9 mouse cellular contexts compared by ENCODE assay signal in the genomic region with DNA sequence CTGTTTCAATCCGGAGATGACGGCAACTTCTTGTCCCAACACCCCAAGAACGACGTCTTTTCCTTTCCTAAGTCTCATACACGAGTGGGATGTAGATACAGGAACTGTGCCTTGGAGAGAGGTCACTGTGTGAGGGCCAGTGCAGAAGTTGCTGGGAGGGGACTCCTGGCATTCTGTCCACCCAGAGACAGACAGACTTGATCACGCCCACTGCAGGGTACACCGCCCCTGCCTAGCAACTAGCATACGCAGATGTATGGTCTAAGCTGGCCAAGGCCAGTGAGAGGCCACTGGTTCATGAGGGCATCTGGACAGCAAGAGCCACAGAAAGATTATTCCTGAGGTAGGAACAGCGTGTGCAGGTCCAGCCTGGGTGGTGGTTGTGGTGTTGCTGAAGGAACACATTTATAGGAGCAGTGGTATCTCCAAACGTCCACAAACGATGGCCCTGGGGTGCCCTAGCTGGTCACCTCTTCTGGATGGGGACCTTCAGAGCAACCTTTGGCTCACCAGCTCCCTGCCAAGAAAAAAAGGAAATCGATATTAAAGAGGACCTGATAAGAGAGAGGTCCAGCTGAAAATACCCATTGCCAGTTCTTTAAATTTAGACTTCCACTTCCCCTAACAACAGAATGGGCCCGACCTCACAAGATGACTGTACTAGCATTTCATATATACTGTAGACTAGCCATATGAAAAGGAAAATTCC. TPM values are rescaled to one million over a fixed set of nuclear protein-coding genes. Genes with fewer than 3 reads are reported as not detected.
DNase-seq lines count a peak whose midpoint lies in the region; ATAC-seq and TF ChIP-seq lines count a peak whose summit lies in the region.
"Had no signal": no experiment of that assay in that cellular context is flagged by ENCODE, and none has a peak within 500 bp of the region (broad histone marks: within the 10 kb centered on the region; RNA-seq: fewer than 3 reads in every experiment).

No protein-coding gene starts in this region.

- no peaks in the 10 kb centered on the region for H3K36me3 ChIP-seq in hindbrain, embryonic 14.5 days (replicated peaks; ENCODE audit: control insufficient read depth, insufficient read depth)
- H3K36me3 ChIP-seq in liver, embryonic 15.5 days (replicated peaks) = no peaks in the 10 kb centered on the region
- no peaks in the 10 kb centered on the region for H3K36me3 ChIP-seq in stomach, embryonic 16.5 days (ENCODE audit: control insufficient read depth, insufficient read depth, low read length)

- TF ChIP-seq CTCF in cortical plate, adult 2 months (IDR thresholded peaks at IDR 0.05; ENCODE audit: extremely low read depth, insufficient read depth, low read length) = no peak

- peak overlapping the region; percentile 23 for H3K4me3 ChIP-seq in cortical plate, adult 2 months (ENCODE audit: insufficient read depth, low read length)
- peak overlapping the region; percentile 49 for H3K4me3 ChIP-seq in hindbrain, embryonic 14.5 days (replicated peaks; ENCODE audit: low read length)
- H3K4me3 ChIP-seq in liver, embryonic 15.5 days (replicated peaks) = peak overlapping the region; percentile 56; the same call in 1 of the 2 replicates
- H3K4me3 ChIP-seq in stomach, embryonic 16.5 days (replicated peaks; ENCODE audit: low read length) = peak overlapping the region; percentile 64

- H3K4me1 ChIP-seq in cortical plate, adult 2 months (ENCODE audit: control insufficient read depth, insufficient read depth, low read length) = no peaks in the 10 kb centered on the region
- H3K4me1 ChIP-seq in hindbrain, embryonic 14.5 days (replicated peaks; ENCODE audit: control insufficient read depth, insufficient read depth, low read length) = peaks cover 13% of the 10 kb centered on the region; the same call in 1 of the 2 replicates
- H3K4me1 ChIP-seq in liver, embryonic 15.5 days (replicated peaks) = peaks cover 13% of the 10 kb centered on the region
- peaks cover 10% of the 10 kb centered on the region; the same call in 1 of the 2 replicates for H3K4me1 ChIP-seq in stomach, embryonic 16.5 days (ENCODE audit: control insufficient read depth, insufficient read depth, low read length)

- H3K4me2 ChIP-seq in hindbrain, embryonic 14.5 days (replicated peaks) = peak overlapping the region; percentile 88
- H3K4me2 ChIP-seq in liver, embryonic 15.5 days = peak overlapping the region; percentile 75
- peak overlapping the region; percentile 82 for H3K4me2 ChIP-seq in stomach, embryonic 16.5 days (ENCODE audit: low read depth, low read length)

- no peaks in the 10 kb centered on the region for H3K9me3 ChIP-seq in hindbrain, embryonic 14.5 days (ENCODE audit: control insufficient read depth, low read length)
- no peaks in the 10 kb centered on the region for H3K9me3 ChIP-seq in liver, embryonic 15.5 days (replicated peaks)
- H3K9me3 ChIP-seq in stomach, embryonic 16.5 days (replicated peaks; ENCODE audit: control insufficient read depth, low read length) = no peaks in the 10 kb centered on the region

- H3K27me3 ChIP-seq in hindbrain, embryonic 14.5 days (ENCODE audit: control insufficient read depth, insufficient read depth, low read length) = no peaks in the 10 kb centered on the region
- H3K27me3 ChIP-seq in liver, embryonic 15.5 days = peaks cover 18% of the 10 kb centered on the region
- no peaks in the 10 kb centered on the region for H3K27me3 ChIP-seq in stomach, embryonic 16.5 days (ENCODE audit: control insufficient read depth, insufficient read depth, low read length)

- no peak overlapping the region for H3K27ac ChIP-seq in cortical plate, adult 2 months (ENCODE audit: insufficient read depth, low read length)
- H3K27ac ChIP-seq in hindbrain, embryonic 14.5 days = 0 out of 2 replicates have a peak overlapping the region, but pooled peaks have one; percentile 26
- no peak overlapping the region for H3K27ac ChIP-seq in liver, embryonic 15.5 days (replicated peaks)
- H3K27ac ChIP-seq in stomach, embryonic 16.5 days (ENCODE audit: low read length) = no peak overlapping the region

- peak; percentile 34; the same call in 1 of the 2 replicates for ATAC-seq in hindbrain, embryonic 14.5 days (ENCODE audit: low FRiP score)
- ATAC-seq in liver, embryonic 15.5 days (ENCODE audit: insufficient read depth) = peak; percentile 43
- ATAC-seq in stomach, embryonic 16.5 days (ENCODE audit: insufficient read depth, low FRiP score) = peak; percentile 26; the same call in 1 of the 2 replicates

- TF ChIP-seq POLR2A in cortical plate, adult 2 months (IDR thresholded peaks at IDR 0.05; ENCODE audit: extremely low read depth, insufficient read depth, low read length) = no peak

- 43% methylated on average over 13 of the region's 13 CpGs for WGBS in hindbrain, embryonic 14.5 days
- WGBS in liver, embryonic 15.5 days (ENCODE audit: insufficient replicate concordance) = 27% methylated on average over 13 of the region's 13 CpGs
- 34% methylated on average over 13 of the region's 13 CpGs for WGBS in stomach, embryonic 16.5 days

- DNase-seq in layer of hippocampus, adult 9-11 months = peak; percentile 47
- no peak for DNase-seq in layer of hippocampus, postnatal 25 days (ENCODE audit: extremely low spot score in 1 of 2, low spot score in 1 of 2)
- DNase-seq in hindbrain, embryonic 14.5 days (ENCODE audit: low spot score) = no peak
- no peak for DNase-seq in adrenal gland, adult 8-10 months
- no peak for DNase-seq in T-cell, adult 2 months (ENCODE audit: low spot score)

- peak overlapping the region; percentile 70 for H3K9ac ChIP-seq in hindbrain, embryonic 14.5 days
- H3K9ac ChIP-seq in liver, embryonic 15.5 days = no peak overlapping the region
- peak overlapping the region; percentile 65 for H3K9ac ChIP-seq in stomach, embryonic 16.5 days (ENCODE audit: low read length)

RNA-seq across cellular contexts. Expression of a gene that starts 0.6 kb away (rescaled TPM):
- total RNA-seq in layer of hippocampus, postnatal 25 days (2021) = 1 to 10 TPM; 1.0 to 1.4 TPM
- polyA plus RNA-seq in cortical plate, adult 2 months (2012; rRNA removed) = 1.3 and 1.8 TPM in 2 replicates
- 0.72 and 1.0 TPM in 2 replicates for polyA plus RNA-seq in hindbrain, embryonic 14.5 days (2014; fragmentation: Nextera tagmentation; extraction: Ambion mirVana)
- polyA plus RNA-seq in liver, embryonic 15.5 days (2015; fragmentation: Nextera tagmentation; extraction: Ambion mirVana) = not detected in 2 replicates
- 0.24 and 0.34 TPM in 2 replicates for polyA plus RNA-seq in stomach, embryonic 16.5 days (2015; fragmentation: Nextera tagmentation; extraction: Ambion mirVana)
- 1 to 10 TPM in 1 of 4 experiments, under 1 TPM in 2, not detected in 1; 0.31 to 1.1 (median 0.83) TPM for total RNA-seq in adrenal gland, adult 8-10 months (2022)

RNA-seq across cellular contexts. Expression of a gene that starts 13.2 kb away (rescaled TPM):
- total RNA-seq in layer of hippocampus, postnatal 25 days (2021) = 1 to 10 TPM; 3.3 to 3.4 TPM
- polyA plus RNA-seq in cortical plate, adult 2 months (2012; rRNA removed) = 6.2 and 6.5 TPM in 2 replicates
- polyA plus RNA-seq in hindbrain, embryonic 14.5 days (2014; fragmentation: Nextera tagmentation; extraction: Ambion mirVana) = 2.7 and 2.9 TPM in 2 replicates
- 1.1 and 1.3 TPM in 2 replicates for polyA plus RNA-seq in liver, embryonic 15.5 days (2015; fragmentation: Nextera tagmentation; extraction: Ambion mirVana)
- 3.0 and 4.1 TPM in 2 replicates for polyA plus RNA-seq in stomach, embryonic 16.5 days (2015; fragmentation: Nextera tagmentation; extraction: Ambion mirVana)
- 1 to 10 TPM; 1.8 to 5.9 (median 4.4) TPM for total RNA-seq in adrenal gland, adult 8-10 months (2022)

RNA-seq across cellular contexts. Expression of a gene that starts 35.6 kb away (rescaled TPM):
- not detected for total RNA-seq in layer of hippocampus, postnatal 25 days (2021)
- 0.08 TPM in 1 of 2 replicates, not detected in the other for polyA plus RNA-seq in cortical plate, adult 2 months (2012; rRNA removed)
- polyA plus RNA-seq in hindbrain, embryonic 14.5 days (2014; fragmentation: Nextera tagmentation; extraction: Ambion mirVana) = not detected in 2 replicates
- polyA plus RNA-seq in liver, embryonic 15.5 days (2015; fragmentation: Nextera tagmentation; extraction: Ambion mirVana) = not detected in 2 replicates
- polyA plus RNA-seq in stomach, embryonic 16.5 days (2015; fragmentation: Nextera tagmentation; extraction: Ambion mirVana) = not detected in 2 replicates
- not detected for total RNA-seq in adrenal gland, adult 8-10 months (2022)
- total RNA-seq: layer of hippocampus, postnatal 10 days had no signal

RNA-seq across cellular contexts. Expression of a gene that starts 57.0 kb away (rescaled TPM):
- 10 to 100 TPM; 21.7 to 26.4 TPM for total RNA-seq in layer of hippocampus, postnatal 25 days (2021)
- polyA plus RNA-seq in cortical plate, adult 2 months (2012; rRNA removed) = 73.0 and 81.0 TPM in 2 replicates
- 52.3 and 53.2 TPM in 2 replicates for polyA plus RNA-seq in hindbrain, embryonic 14.5 days (2014; fragmentation: Nextera tagmentation; extraction: Ambion mirVana)
- 17.4 and 19.6 TPM in 2 replicates for polyA plus RNA-seq in liver, embryonic 15.5 days (2015; fragmentation: Nextera tagmentation; extraction: Ambion mirVana)
- 34.1 and 35.0 TPM in 2 replicates for polyA plus RNA-seq in stomach, embryonic 16.5 days (2015; fragmentation: Nextera tagmentation; extraction: Ambion mirVana)
- total RNA-seq in adrenal gland, adult 8-10 months (2022) = 10 to 100 TPM; 21.8 to 30.7 (median 26.7) TPM

RNA-seq across cellular contexts. Expression of a gene that starts 57.3 kb away (rescaled TPM):
- 10 to 100 TPM; 36.6 to 38.0 TPM for total RNA-seq in layer of hippocampus, postnatal 25 days (2021)
- polyA plus RNA-seq in cortical plate, adult 2 months (2012; rRNA removed) = 49.3 and 51.8 TPM in 2 replicates
- polyA plus RNA-seq in hindbrain, embryonic 14.5 days (2014; fragmentation: Nextera tagmentation; extraction: Ambion mirVana) = 57.8 and 58.7 TPM in 2 replicates
- polyA plus RNA-seq in liver, embryonic 15.5 days (2015; fragmentation: Nextera tagmentation; extraction: Ambion mirVana) = 21.4 and 23.2 TPM in 2 replicates
- 40.5 and 42.3 TPM in 2 replicates for polyA plus RNA-seq in stomach, embryonic 16.5 days (2015; fragmentation: Nextera tagmentation; extraction: Ambion mirVana)
- 10 to 100 TPM; 24.2 to 35.8 (median 32.2) TPM for total RNA-seq in adrenal gland, adult 8-10 months (2022)
